Mouse (Mus musculus) stomach, postnatal 0 days (tissue): ENCODE data around the gene Tas2r104.

Source experiments
- CTCF ChIP-seq: IDR thresholded peaks from 2 replicates; pipeline ENCODE4 v1.5.1; 2016; ENCODE audit warnings: antibody characterized with exemption, low read depth, mild to moderate bottlenecking, moderate library complexity
- EP300 ChIP-seq: optimal IDR thresholded peaks from 2 replicates; pipeline ENCODE3; 2016; ENCODE audit warnings: antibody characterized with exemption

- TF ChIP-seq CTCF (no peak), EP300 (no peak)
These were observed at the start of gene Tas2r104 for GRCm38 (mm10) chr6:131685644-131686043.
